Mouse (Mus musculus) CH12.LX (cell line): ENCODE measurements around the gene Dusp15. TPM values are rescaled to one million over a fixed set of nuclear protein-coding genes. Genes with fewer than 3 reads are reported as not detected.

Source experiments
- DNase-seq: peaks from one replicate; pipeline ENCODE4 v3.0.0-alpha.2; 2013; ENCODE audit errors: extremely low read depth
- H3K27ac ChIP-seq: 2 replicates; pipeline ENCODE4 v1.5.1; 2012; ENCODE audit warnings: low read depth, mild to moderate bottlenecking, control low read depth, moderate library complexity; ENCODE audit not compliant: insufficient read depth
- H3K27me3 ChIP-seq: replicated peaks from 2 replicates; pipeline ENCODE3; 2012; ENCODE audit warnings: inconsistent platforms
- H3K36me3 ChIP-seq, 2 experiments: replicated peaks in 1 of 2; 2 replicates each; pipeline versions ENCODE3 to v1.6.1; 2012; ENCODE audit warnings: inconsistent platforms in 1 of 2, low read length in 1 of 2, mild to moderate bottlenecking in 1 of 2, mixed read lengths in 1 of 2, moderate library complexity in 1 of 2; ENCODE audit not compliant: control insufficient read depth in 1 of 2, insufficient read depth in 1 of 2
- H3K4me1 ChIP-seq, 2 experiments: 2 replicates each; pipeline ENCODE4 v1.6.1; 2012; ENCODE audit warnings: inconsistent platforms in 1 of 2, moderate library complexity in 1 of 2; ENCODE audit not compliant: insufficient read depth in 2 of 2, control insufficient read depth in 1 of 2
- H3K4me2 ChIP-seq: 2 replicates; pipeline ENCODE4 v1.6.1; 2012; ENCODE audit warnings: low read depth, mild to moderate bottlenecking, control low read depth; ENCODE audit not compliant: poor library complexity, insufficient read depth, severe bottlenecking
- H3K4me3 ChIP-seq, 3 experiments: fragments of 150-350 bp in 1 of 3; sonication (generic) in 1 of 3; replicated peaks in 1 of 3; 2 replicates each; pipeline versions ENCODE3 to v1.5.1; 2011 to 2012; ENCODE audit warnings: low read depth in 2 of 3, low read length in 2 of 3, mild to moderate bottlenecking in 2 of 3, moderate library complexity in 2 of 3, control low read depth in 1 of 3, improper control_type of control experiment in 1 of 3, inconsistent platforms in 1 of 3, mixed read lengths in 1 of 3; ENCODE audit not compliant: poor library complexity in 1 of 3
- H3K79me2 ChIP-seq: replicated peaks from 2 replicates; pipeline ENCODE4 v1.6.1; 2012; ENCODE audit warnings: mild to moderate bottlenecking, moderate library complexity; ENCODE audit not compliant: control insufficient read depth, poor library complexity, insufficient read depth, severe bottlenecking; ENCODE audit errors: extremely low read depth
- H3K9ac ChIP-seq: 2 replicates; pipeline ENCODE4 v1.6.1; 2012; ENCODE audit warnings: low read depth, mild to moderate bottlenecking, control low read depth, moderate library complexity; ENCODE audit not compliant: insufficient read depth
- H3K9me3 ChIP-seq: replicated peaks from 2 replicates; pipeline ENCODE3; 2012; ENCODE audit warnings: low read length, inconsistent platforms, mixed read lengths
- CHD2 ChIP-seq: IDR thresholded peaks from 2 replicates; pipeline ENCODE4 v1.6.1; 2011; ENCODE audit warnings: low read length, improper control_type of control experiment
- EP300 ChIP-seq: IDR thresholded peaks from 2 replicates; pipeline ENCODE4 v1.6.1; 2011; ENCODE audit warnings: low read length, improper control_type of control experiment
- ETS1 ChIP-seq: conservative IDR thresholded peaks from 2 replicates; pipeline ENCODE4 v1.6.1; 2012; ENCODE audit warnings: low read depth, mild to moderate bottlenecking, inconsistent platforms, low read length, improper control_type of control experiment, moderate library complexity
- GABPA ChIP-seq: IDR thresholded peaks from 2 replicates; pipeline ENCODE4 v1.6.1; 2012; ENCODE audit warnings: low read depth, low read length, improper control_type of control experiment, inconsistent platforms; ENCODE audit not compliant: insufficient replicate concordance
- HCFC1 ChIP-seq: IDR thresholded peaks from 2 replicates; pipeline ENCODE4 v1.6.1; 2012; ENCODE audit warnings: low read depth, mild to moderate bottlenecking, inconsistent platforms, low read length, improper control_type of control experiment
- IRF4 ChIP-seq: IDR thresholded peaks from 2 replicates; pipeline ENCODE4 v1.6.1; 2014; ENCODE audit warnings: low read depth, mild to moderate bottlenecking, inconsistent platforms, low read length, improper control_type of control experiment
- JUND ChIP-seq: conservative IDR thresholded peaks from 2 replicates; pipeline ENCODE4 v1.6.1; 2011; ENCODE audit warnings: low read depth, low read length, improper control_type of control experiment
- MEF2A ChIP-seq: IDR thresholded peaks from 2 replicates; pipeline ENCODE4 v1.6.1; 2014; ENCODE audit warnings: low read depth, mild to moderate bottlenecking, inconsistent platforms, low read length, improper control_type of control experiment, borderline replicate concordance
- MYC ChIP-seq: IDR thresholded peaks from 2 replicates; pipeline ENCODE4 v1.6.1; 2011; ENCODE audit warnings: low read depth, mild to moderate bottlenecking, improper control_type of control experiment, low read length
- TBP ChIP-seq: conservative IDR thresholded peaks from 2 replicates; pipeline ENCODE4 v1.6.1; 2011; ENCODE audit warnings: low read depth, low read length, improper control_type of control experiment
- TCF12 ChIP-seq: IDR thresholded peaks from 2 replicates; pipeline ENCODE4 v1.6.1; 2014; ENCODE audit warnings: low read depth, mild to moderate bottlenecking, inconsistent platforms, low read length, improper control_type of control experiment
- ZMIZ1 ChIP-seq: IDR thresholded peaks from 2 replicates; pipeline ENCODE4 v1.6.1; 2012; ENCODE audit warnings: low read depth, mild to moderate bottlenecking, inconsistent platforms, low read length, improper control_type of control experiment
- dilution Hi-C: fragments of 300-500 bp; cut with MboI; formaldehyde crosslinking; loops from 2 replicates; pipeline ENCODE4 v1.14.3; 2020; ENCODE audit warnings: low sequenced_read_pairs; ENCODE audit not compliant: extremely low pct_unique_long_range_greater_than_20kb, extremely low pct_ligation_motif_present
- in situ Hi-C: fragments of 300-500 bp; cut with MboI; formaldehyde crosslinking; loops from 3 replicates; pipeline ENCODE4 v1.14.3; 2019; ENCODE audit warnings: low sequenced_read_pairs, low pct_ligation_motif_present, low pct_unique_long_range_greater_than_20kb, mixed read lengths
- polyA plus RNA-seq: library from polyadenylated mRNA; unstranded; fragments of >175 nt; gene quantifications from 2 replicates; pipeline ENCODE4 v1.2.1, GENCODE M21; 2012; ENCODE audit warnings: low read depth; ENCODE audit not compliant: insufficient read length
- total RNA-seq, 2 experiments: library from RNA; depleted of rRNA; stranded (reverse); fragments of 300-350 nt in 1 of 2; fragments of >200 nt in 1 of 2; gene quantifications; 2 replicates each; pipeline ENCODE4 v1.2.3; 2012 to 2014

Gene Dusp15
- total and polyA plus RNA-seq, 3 experiments = 0.08 to 0.13 TPM; not detected in 1

DNA sequence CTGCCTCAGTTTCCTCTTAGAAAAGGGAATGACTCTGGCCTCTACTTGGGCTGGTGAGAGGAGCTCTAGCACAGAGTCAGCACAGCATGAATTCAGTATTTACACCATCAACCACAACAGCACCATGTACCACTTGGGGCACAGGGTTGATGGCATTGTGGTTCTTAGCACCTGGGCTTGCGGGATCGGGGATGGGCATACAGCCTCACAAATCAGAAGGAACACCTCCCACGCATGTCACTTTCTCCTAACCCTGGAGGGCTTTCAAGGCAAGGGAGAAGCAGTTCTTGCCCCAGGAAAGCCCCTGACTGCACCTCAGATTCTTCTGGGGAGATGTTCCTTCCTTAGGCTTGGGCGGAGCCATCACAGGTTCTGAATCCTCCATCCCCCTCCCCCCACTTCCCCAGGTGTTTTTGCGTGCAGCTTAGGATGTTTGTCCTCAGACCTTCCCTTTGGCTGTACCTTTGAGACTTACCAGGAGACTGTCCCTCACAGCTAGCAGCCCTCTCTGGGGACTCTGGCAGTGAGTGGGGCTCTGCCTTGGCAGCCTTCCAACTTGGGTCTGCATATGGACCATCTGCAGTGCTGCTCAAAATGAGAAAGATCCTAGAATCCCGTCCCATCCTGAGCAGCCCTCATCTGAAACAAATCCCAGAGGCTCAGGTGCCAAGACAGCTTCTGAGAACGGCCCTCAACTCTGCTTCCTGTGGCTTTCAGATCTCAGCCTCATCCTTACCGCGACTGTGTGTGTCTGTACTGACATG, 45.0 kb downstream of the Dusp15 start:
- no peak overlapping the region for H3K9ac ChIP-seq
- no peak overlapping the region for H3K4me3 ChIP-seq
- H3K27me3 ChIP-seq = peaks cover 18% of the 10 kb centered on the region
- no peak for TF ChIP-seq CHD2
- 0 out of 2 replicates have a peak, but pooled peaks have one; percentile 43 for TF ChIP-seq TBP
- peak; percentile 24; the same call in 1 of the 2 replicates for TF ChIP-seq ETS1
- TF ChIP-seq ZMIZ1 = no peak
- TF ChIP-seq EP300 = 0 out of 2 replicates have a peak, but pooled peaks have one; percentile 12
- no peak for DNase-seq
- H3K27ac ChIP-seq = no peak overlapping the region
- H3K4me2 ChIP-seq = no peak overlapping the region
- in situ Hi-C loops (loop anchor here (25.0 kb wide), 1 partner anchor 681 kb away; no protein-coding TSS in a partner anchor), dilution Hi-C loops (no loop called here)
- no peaks in the 10 kb centered on the region for H3K79me2 ChIP-seq
- peaks cover 7% of the 10 kb centered on the region for H3K9me3 ChIP-seq
- peaks cover 17 to 49% of the 10 kb centered on the region in 2 experiments for H3K4me1 ChIP-seq
- H3K36me3 ChIP-seq = peaks cover 0 to 3% of the 10 kb centered on the region in 2 experiments

DNA sequence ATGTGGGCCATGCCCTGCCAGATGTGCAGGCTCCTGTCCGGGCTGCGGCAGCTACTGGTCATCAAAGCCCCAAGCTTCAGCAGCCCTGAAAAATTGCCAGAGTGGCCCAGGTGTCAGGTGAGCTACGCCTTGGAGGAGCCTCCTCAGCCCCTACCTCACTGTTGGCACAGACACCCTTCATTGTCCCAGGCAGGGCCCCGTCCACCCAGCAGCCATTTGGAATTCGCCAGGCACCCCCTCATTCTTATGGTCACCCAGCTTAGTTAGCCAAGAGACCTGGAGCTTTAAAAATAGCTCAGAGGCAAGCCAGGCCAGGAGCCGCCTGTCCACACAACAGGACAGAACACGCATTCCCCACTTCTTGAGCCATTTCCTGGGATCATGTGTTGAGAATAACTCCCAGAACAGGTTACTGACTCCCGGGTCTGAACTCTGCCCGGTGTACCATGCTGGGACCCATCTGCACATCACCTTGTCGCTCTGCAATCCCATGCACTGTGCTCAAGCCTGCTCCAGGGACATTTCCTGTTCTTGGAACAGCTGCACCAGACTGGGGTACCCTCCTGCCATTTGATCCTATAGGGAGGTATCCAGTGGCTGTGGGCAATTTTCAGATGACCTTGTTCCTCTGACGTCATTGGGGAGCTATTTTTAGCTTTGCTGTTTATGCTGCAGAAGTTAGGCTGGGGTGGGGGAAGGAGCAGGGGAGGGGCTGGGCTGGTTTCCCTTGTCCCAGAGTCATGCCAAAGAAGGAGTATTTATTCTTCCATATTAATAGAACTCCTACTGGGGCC, 46.3 kb downstream of the Dusp15 start:
- no peak overlapping the region for H3K4me2 ChIP-seq
- H3K36me3 ChIP-seq = peaks cover 0 to 9% of the 10 kb centered on the region in 2 experiments
- DNase-seq = no peak
- no peak overlapping the region for H3K4me3 ChIP-seq
- peaks cover 20 to 49% of the 10 kb centered on the region in 2 experiments for H3K4me1 ChIP-seq
- in situ Hi-C loops = loop anchor here (25.0 kb wide), 1 partner anchor 682 kb away; no protein-coding TSS in a partner anchor
- H3K9ac ChIP-seq = no peak overlapping the region
- peaks cover 7% of the 10 kb centered on the region for H3K9me3 ChIP-seq
- dilution Hi-C loops = no loop called here
- peaks cover 10% of the 10 kb centered on the region for H3K27me3 ChIP-seq
- H3K79me2 ChIP-seq = no peaks in the 10 kb centered on the region
- peak; percentile 73 for TF ChIP-seq MEF2A
- TF ChIP-seq HCFC1 = no peak
- TF ChIP-seq, all 38 proteins: peak for 1
- H3K27ac ChIP-seq = no peak overlapping the region

DNA sequence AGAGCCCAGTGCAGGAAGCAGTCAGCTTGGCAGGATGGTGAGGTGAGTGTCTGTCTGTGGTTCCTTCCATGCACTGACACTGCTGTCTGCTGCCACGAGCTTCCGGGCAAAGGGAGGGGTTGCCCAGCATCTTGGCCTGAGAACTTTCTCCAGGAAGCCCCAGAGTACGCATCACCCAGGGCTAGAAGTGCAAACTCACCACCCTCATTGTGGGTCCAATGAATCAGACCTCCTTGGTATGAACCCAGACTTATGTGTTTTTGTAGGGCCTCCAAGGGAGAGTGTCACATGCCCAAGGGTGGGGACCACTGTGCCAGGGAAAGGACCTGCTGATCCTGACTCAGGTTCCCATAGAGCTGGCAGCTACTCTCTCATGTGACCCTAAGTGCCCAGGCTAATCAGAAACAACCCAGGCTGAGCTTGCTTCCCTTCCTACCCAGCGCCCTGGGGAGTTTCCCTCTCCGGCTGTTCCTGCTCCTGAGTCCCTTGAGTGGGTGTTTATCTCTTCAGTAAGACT, 47.3 kb downstream of the Dusp15 start:
- peaks cover 3% of the 10 kb centered on the region for H3K27me3 ChIP-seq
- H3K4me2 ChIP-seq = no peak overlapping the region
- H3K4me1 ChIP-seq = peaks cover 20 to 49% of the 10 kb centered on the region in 2 experiments
- TF ChIP-seq TBP (no peak), IRF4 (no peak), JUND (no peak), GABPA (no peak), MEF2A (no peak), ZMIZ1 (no peak), TCF12 (no peak), MYC (no peak)
- no peaks in the 10 kb centered on the region for H3K79me2 ChIP-seq
- in situ Hi-C loops (loop anchor here (25.0 kb wide), 1 partner anchor 683 kb away; no protein-coding TSS in a partner anchor), dilution Hi-C loops (no loop called here)
- no peak overlapping the region for H3K27ac ChIP-seq
- no peak overlapping the region for H3K4me3 ChIP-seq
- H3K36me3 ChIP-seq = peaks cover 0 to 14% of the 10 kb centered on the region in 2 experiments
- H3K9ac ChIP-seq = no peak overlapping the region
- no peak for DNase-seq
- H3K9me3 ChIP-seq = peaks cover 7% of the 10 kb centered on the region
